Mouse (Mus musculus) heart, embryonic 11.5 days (tissue): ENCODE data around the gene Manbal. TPM values are rescaled to one million over a fixed set of nuclear protein-coding genes. Genes with fewer than 3 reads are reported as not detected.

ENCODE experiments used
- ATAC-seq: fragments of 200-750 bp; cut with Nextera tagmentation; replicated peaks from 2 replicates; pipeline ENCODE4 v1.8.0; 2017; ENCODE audit warnings: moderate library complexity; ENCODE audit not compliant: insufficient number of reproducible peaks, low FRiP score, low TSS enrichment
- H3K27ac ChIP-seq: fragments of 300-500 bp; sonication (generic); 2 replicates; pipeline ENCODE4 v1.5.1; 2014; ENCODE audit warnings: mild to moderate bottlenecking, low read depth, low read length
- H3K27me3 ChIP-seq: fragments of 300-500 bp; sonication (generic); 2 replicates; pipeline ENCODE4 v1.6.1; 2014; ENCODE audit warnings: mild to moderate bottlenecking, low read length, mixed read lengths; ENCODE audit not compliant: control insufficient read depth, insufficient read depth
- H3K36me3 ChIP-seq: fragments of 300-500 bp; sonication (generic); 2 replicates; pipeline ENCODE4 v1.6.1; 2014; ENCODE audit warnings: mild to moderate bottlenecking, low read length, moderate library complexity, mixed read lengths; ENCODE audit not compliant: control insufficient read depth, insufficient read depth
- H3K4me1 ChIP-seq: fragments of 300-500 bp; sonication (generic); 2 replicates; pipeline ENCODE4 v1.6.1; 2014; ENCODE audit warnings: low read length; ENCODE audit not compliant: control insufficient read depth, insufficient read depth
- H3K4me2 ChIP-seq: fragments of 300-500 bp; sonication (generic); 2 replicates; pipeline ENCODE4 v1.6.1; 2014; ENCODE audit warnings: mild to moderate bottlenecking, moderate library complexity
- H3K4me3 ChIP-seq: fragments of 300-500 bp; sonication (generic); 2 replicates; pipeline ENCODE4 v1.5.1; 2014; ENCODE audit warnings: low read depth, low read length
- H3K9ac ChIP-seq: fragments of 300-500 bp; sonication (generic); 2 replicates; pipeline ENCODE4 v1.6.1; 2014; ENCODE audit warnings: mild to moderate bottlenecking, low read depth, low read length, moderate library complexity
- H3K9me3 ChIP-seq: fragments of 300-500 bp; sonication (generic); replicated peaks from 2 replicates; pipeline ENCODE4 v1.6.1; 2016; ENCODE audit warnings: low read length; ENCODE audit not compliant: control insufficient read depth
- WGBS: fragments of 180-500 bp; shearing (Covaris S2); extraction: QIAGEN DNeasy Blood & Tissue Kit; methylation state at CpG from one replicate; pipeline ENCODE4 v1.1.7; 2014; ENCODE audit not compliant: insufficient replicate concordance; 5-methylcytosine and 5-hydroxymethylcytosine counted together
- polyA plus RNA-seq: library from polyadenylated mRNA; unstranded; fragments of >200 nt; fragmentation: Nextera tagmentation; extraction: Ambion mirVana; gene quantifications from 2 replicates; pipeline ENCODE4 v1.2.1, GENCODE M21; 2014

Manbal gene
- polyA plus RNA-seq, 1 experiment from 2014 or later = 29.8 TPM

- Histone ChIP-seq H3K9ac (no peak overlapping the region), H3K4me3 (no peak overlapping the region), H3K9me3 (peaks cover 3% of the 10 kb centered on the region; the same call in 1 of the 2 replicates), H3K27me3 (no peaks in the 10 kb centered on the region), H3K27ac (no peak overlapping the region), H3K4me1 (peaks cover 29% of the 10 kb centered on the region), H3K4me2 (no peak overlapping the region), H3K36me3 (peaks cover 15% of the 10 kb centered on the region)
- WGBS = 73% methylated on average over 3 of the region's 3 CpGs
- ATAC-seq = no peak
Measured at GRCm38 (mm10) chr2:157437123-157437522, 69.7 kb downstream of the Manbal start.

GRCm38 (mm10) chr2:157441363-157441762 lies 74.0 kb downstream of the Manbal start:
- Histone ChIP-seq H3K36me3 (peaks cover 15% of the 10 kb centered on the region), H3K4me1 (peaks cover 4% of the 10 kb centered on the region; the same call in 1 of the 2 replicates), H3K4me2 (no peak overlapping the region), H3K9ac (no peak overlapping the region), H3K9me3 (peaks cover 3% of the 10 kb centered on the region; the same call in 1 of the 2 replicates), H3K27me3 (no peaks in the 10 kb centered on the region), H3K4me3 (no peak overlapping the region), H3K27ac (no peak overlapping the region)
- WGBS = 79% methylated on average over 1 of the region's 1 CpGs
- ATAC-seq = no peak

Other genes with a start within 250 kb of the Manbal start
- gene Samhd1, start 232.3 kb upstream of the Manbal start, polyA plus RNA-seq = 20.7 and 26.4 TPM in 2 replicates
- gene Rbl1, start 163.1 kb upstream of the Manbal start, polyA plus RNA-seq = 21.0 and 22.6 TPM in 2 replicates
- gene Rpn2, start 88.6 kb upstream of the Manbal start, polyA plus RNA-seq = 202 and 214 TPM in 2 replicates
- 0.17 and 0.21 TPM in 2 replicates for gene Mroh8, start 88.0 kb upstream of the Manbal start, polyA plus RNA-seq
- not detected in 2 replicates for gene Ghrh, start 20.1 kb upstream of the Manbal start, polyA plus RNA-seq
- gene Src, start 50.9 kb downstream of the Manbal start, polyA plus RNA-seq = 4.7 and 6.2 TPM in 2 replicates
- 145 and 201 TPM in 2 replicates for gene Nnat, start 192.5 kb downstream of the Manbal start, polyA plus RNA-seq
- gene Blcap, start 203.7 kb downstream of the Manbal start, polyA plus RNA-seq = 36.5 and 42.1 TPM in 2 replicates